Mouse (Mus musculus): Measurements from ENCODE around the gene Nanog. TPM values are rescaled to one million over a fixed set of nuclear protein-coding genes. Genes with fewer than 3 reads are reported as not detected.

Nanog gene
- polyA plus RNA-seq, 1 experiment, result 0.08 TPM

DNA sequence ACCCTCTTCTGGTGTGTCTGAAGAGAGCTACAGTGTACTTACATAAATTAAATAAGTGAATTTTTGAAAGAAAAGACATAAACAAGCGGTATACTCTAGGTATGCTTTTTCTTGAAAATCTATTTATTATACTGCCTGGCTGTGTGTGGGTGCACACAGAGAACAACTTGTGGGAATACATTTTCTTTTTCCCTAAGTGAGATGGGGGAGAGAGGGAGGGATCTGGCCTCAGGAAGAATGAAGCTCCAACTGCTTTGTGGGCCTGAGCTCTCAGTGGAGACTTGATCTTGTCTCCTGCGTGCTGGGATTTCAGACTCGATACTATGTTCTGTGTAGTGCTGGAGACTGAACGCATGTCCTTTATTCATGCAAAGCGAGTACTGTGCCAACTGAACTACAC lies 5.5 kb upstream of the Nanog start:
- WGBS, result 97% methylated on average over 5 of the region's 5 CpGs
- DNase-seq, result no peak
- TF ChIP-seq POLR2A (IDR thresholded peaks at IDR 0.05; ENCODE audit: control insufficient read depth, extremely low read depth, insufficient read depth, low read length, poor library complexity), result no peak
- no peak for TF ChIP-seq CTCF (IDR thresholded peaks at IDR 0.05; ENCODE audit: borderline replicate concordance, control insufficient read depth, extremely low read depth, insufficient read depth, low read length, poor library complexity)
- Histone ChIP-seq H3K27ac (ENCODE audit: control insufficient read depth, insufficient read depth, low read length) (no peak overlapping the region), H3K4me1 (replicated peaks; ENCODE audit: control insufficient read depth, insufficient read depth, low read length) (no peaks in the 10 kb centered on the region), H3K4me3 (ENCODE audit: control insufficient read depth, insufficient read depth, low read length) (no peak overlapping the region), H3K36me3 (ENCODE audit: control insufficient read depth, insufficient read depth, low read length) (no peaks in the 10 kb centered on the region), H3K27me3 (ENCODE audit: control insufficient read depth, insufficient read depth, low read length) (no peaks in the 10 kb centered on the region)

GRCm38 (mm10) chr6:122702480-122703124 lies 4.7 kb upstream of the Nanog start:
- H3K27ac ChIP-seq (ENCODE audit: control insufficient read depth, insufficient read depth, low read length), result no peak overlapping the region
- H3K27me3 ChIP-seq (ENCODE audit: control insufficient read depth, insufficient read depth, low read length), result no peaks in the 10 kb centered on the region
- no peaks in the 10 kb centered on the region for H3K36me3 ChIP-seq (ENCODE audit: control insufficient read depth, insufficient read depth, low read length)
- TF ChIP-seq POLR2A (IDR thresholded peaks at IDR 0.05; ENCODE audit: control insufficient read depth, extremely low read depth, insufficient read depth, low read length, poor library complexity) (no peak), CTCF (IDR thresholded peaks at IDR 0.05; ENCODE audit: borderline replicate concordance, control insufficient read depth, extremely low read depth, insufficient read depth, low read length, poor library complexity) (no peak)
- H3K4me3 ChIP-seq (ENCODE audit: control insufficient read depth, insufficient read depth, low read length), result no peak overlapping the region
- WGBS, result 43% methylated on average over 20 of the region's 20 CpGs
- no peak for DNase-seq
- H3K4me1 ChIP-seq (replicated peaks; ENCODE audit: control insufficient read depth, insufficient read depth, low read length), result no peaks in the 10 kb centered on the region

- DNase-seq, result no peak
- Histone ChIP-seq H3K4me1 (replicated peaks; ENCODE audit: control insufficient read depth, insufficient read depth, low read length) (no peaks in the 10 kb centered on the region), H3K4me3 (ENCODE audit: control insufficient read depth, insufficient read depth, low read length) (no peak overlapping the region), H3K27me3 (ENCODE audit: control insufficient read depth, insufficient read depth, low read length) (no peaks in the 10 kb centered on the region), H3K27ac (ENCODE audit: control insufficient read depth, insufficient read depth, low read length) (no peak overlapping the region), H3K36me3 (ENCODE audit: control insufficient read depth, insufficient read depth, low read length) (no peaks in the 10 kb centered on the region)
- 64% methylated on average over 6 of the region's 6 CpGs for WGBS
- TF ChIP-seq CTCF (IDR thresholded peaks at IDR 0.05; ENCODE audit: borderline replicate concordance, control insufficient read depth, extremely low read depth, insufficient read depth, low read length, poor library complexity) (no peak), POLR2A (IDR thresholded peaks at IDR 0.05; ENCODE audit: control insufficient read depth, extremely low read depth, insufficient read depth, low read length, poor library complexity) (no peak)
These were observed 4.0 kb upstream of the Nanog start for GRCm38 (mm10) chr6:122703251-122703650.

DNA sequence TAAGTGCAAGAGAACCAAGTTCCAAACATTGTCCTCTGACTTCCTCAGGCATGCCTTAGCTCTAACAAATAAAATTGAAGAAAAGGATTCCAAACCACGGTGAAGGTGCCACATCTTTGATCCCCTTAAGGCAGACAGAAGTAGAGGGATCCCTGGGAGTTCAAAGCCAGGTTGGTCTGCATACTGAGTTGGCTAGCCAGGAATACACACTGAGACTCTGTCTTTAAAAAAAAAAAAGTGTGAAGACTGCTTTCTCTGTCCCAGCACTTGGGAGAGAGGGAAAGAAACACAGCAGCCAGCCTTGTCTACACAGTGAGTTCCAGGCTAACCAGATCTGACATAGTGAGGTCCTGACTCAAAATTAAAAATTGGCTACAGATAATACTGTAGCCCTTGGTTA lies 3.6 kb upstream of the Nanog start:
- 54% methylated on average over 1 of the region's 1 CpGs for WGBS
- Histone ChIP-seq H3K4me3 (ENCODE audit: control insufficient read depth, insufficient read depth, low read length) (no peak overlapping the region), H3K36me3 (ENCODE audit: control insufficient read depth, insufficient read depth, low read length) (no peaks in the 10 kb centered on the region), H3K27me3 (ENCODE audit: control insufficient read depth, insufficient read depth, low read length) (no peaks in the 10 kb centered on the region), H3K4me1 (replicated peaks; ENCODE audit: control insufficient read depth, insufficient read depth, low read length) (no peaks in the 10 kb centered on the region), H3K27ac (ENCODE audit: control insufficient read depth, insufficient read depth, low read length) (no peak overlapping the region)
- no peak for TF ChIP-seq POLR2A (IDR thresholded peaks at IDR 0.05; ENCODE audit: control insufficient read depth, extremely low read depth, insufficient read depth, low read length, poor library complexity)
- no peak for TF ChIP-seq CTCF (IDR thresholded peaks at IDR 0.05; ENCODE audit: borderline replicate concordance, control insufficient read depth, extremely low read depth, insufficient read depth, low read length, poor library complexity)
- no peak for DNase-seq

GRCm38 (mm10) chr6:122706337-122706840 lies 900 bp upstream of the Nanog start:
- Histone ChIP-seq H3K4me1 (replicated peaks; ENCODE audit: control insufficient read depth, insufficient read depth, low read length) (no peaks in the 10 kb centered on the region), H3K27ac (ENCODE audit: control insufficient read depth, insufficient read depth, low read length) (no peak overlapping the region), H3K36me3 (ENCODE audit: control insufficient read depth, insufficient read depth, low read length) (no peaks in the 10 kb centered on the region), H3K4me3 (ENCODE audit: control insufficient read depth, insufficient read depth, low read length) (no peak overlapping the region), H3K27me3 (ENCODE audit: control insufficient read depth, insufficient read depth, low read length) (no peaks in the 10 kb centered on the region)
- TF ChIP-seq CTCF (IDR thresholded peaks at IDR 0.05; ENCODE audit: borderline replicate concordance, control insufficient read depth, extremely low read depth, insufficient read depth, low read length, poor library complexity) (no peak), POLR2A (IDR thresholded peaks at IDR 0.05; ENCODE audit: control insufficient read depth, extremely low read depth, insufficient read depth, low read length, poor library complexity) (no peak)
- WGBS, result 86% methylated on average over 12 of the region's 12 CpGs
- no peak for DNase-seq

DNA sequence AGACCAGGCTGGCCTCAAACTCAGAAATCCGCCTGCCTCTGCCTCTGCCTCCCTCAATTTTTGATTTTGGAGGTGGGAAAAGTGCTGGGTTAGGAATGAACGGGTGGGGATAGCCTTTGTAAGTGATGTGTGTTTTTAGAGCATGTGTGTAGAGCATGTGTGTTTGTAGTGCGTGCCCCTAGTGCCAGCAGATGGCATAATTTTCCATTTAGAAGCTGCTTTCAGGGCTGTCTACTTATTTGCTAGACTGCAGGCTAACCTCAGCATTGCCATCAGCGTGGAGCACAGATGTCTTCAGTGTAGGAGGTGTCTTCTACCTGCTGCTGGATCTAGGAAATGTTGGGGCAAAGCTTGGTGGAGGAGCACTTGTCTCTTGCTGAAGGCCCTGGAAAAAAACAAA lies 1.5 kb downstream of the Nanog start:
- no peaks in the 10 kb centered on the region for H3K4me1 ChIP-seq (replicated peaks; ENCODE audit: control insufficient read depth, insufficient read depth, low read length)
- H3K27me3 ChIP-seq (ENCODE audit: control insufficient read depth, insufficient read depth, low read length), result no peaks in the 10 kb centered on the region
- no peak overlapping the region for H3K27ac ChIP-seq (ENCODE audit: control insufficient read depth, insufficient read depth, low read length)
- 52% methylated on average over 4 of the region's 4 CpGs for WGBS
- H3K4me3 ChIP-seq (ENCODE audit: control insufficient read depth, insufficient read depth, low read length), result no peak overlapping the region
- TF ChIP-seq POLR2A (IDR thresholded peaks at IDR 0.05; ENCODE audit: control insufficient read depth, extremely low read depth, insufficient read depth, low read length, poor library complexity) (no peak), CTCF (IDR thresholded peaks at IDR 0.05; ENCODE audit: borderline replicate concordance, control insufficient read depth, extremely low read depth, insufficient read depth, low read length, poor library complexity) (no peak)
- no peak for DNase-seq
- H3K36me3 ChIP-seq (ENCODE audit: control insufficient read depth, insufficient read depth, low read length), result no peaks in the 10 kb centered on the region
